Mouse (Mus musculus) midbrain, embryonic 12.5 days (tissue): ENCODE results near the gene Syn3. TPM values are rescaled to one million over a fixed set of nuclear protein-coding genes. Genes with fewer than 3 reads are reported as not detected.
A peak's percentile ranks its signal among the peaks of the same experiment; 100 is the strongest.
"Not testable (repeated sequence)": the region's sequence is repeated elsewhere in the genome, so short reads cannot be mapped to it uniquely, and the experiment has no call there.

ENCODE experiments used
- ATAC-seq: fragments of 200-750 bp; cut with Nextera tagmentation; 2 replicates; pipeline ENCODE4 v1.8.0; 2017; ENCODE audit warnings: low read depth, moderate TSS enrichment, moderate library complexity; ENCODE audit not compliant: low FRiP score
- H3K27ac ChIP-seq: fragments of 300-500 bp; sonication (generic); replicated peaks from 2 replicates; pipeline ENCODE4 v1.5.1; 2016; ENCODE audit warnings: mild to moderate bottlenecking
- H3K27me3 ChIP-seq: fragments of 300-500 bp; sonication (generic); 2 replicates; pipeline ENCODE4 v1.6.1; 2016; ENCODE audit warnings: mild to moderate bottlenecking
- H3K36me3 ChIP-seq: fragments of 300-500 bp; sonication (generic); 2 replicates; pipeline ENCODE4 v1.6.1; 2016
- H3K4me1 ChIP-seq: fragments of 300-500 bp; sonication (generic); 2 replicates; pipeline ENCODE4 v1.6.1; 2016
- H3K4me2 ChIP-seq: fragments of 300-500 bp; sonication (generic); replicated peaks from 2 replicates; pipeline ENCODE4 v1.6.1; 2016; ENCODE audit warnings: mild to moderate bottlenecking, moderate library complexity
- H3K4me3 ChIP-seq: fragments of 300-500 bp; sonication (generic); 2 replicates; pipeline ENCODE4 v1.5.1; 2016; ENCODE audit warnings: mild to moderate bottlenecking
- H3K9ac ChIP-seq: fragments of 300-500 bp; sonication (generic); replicated peaks from 2 replicates; pipeline ENCODE4 v1.6.1; 2016; ENCODE audit warnings: mild to moderate bottlenecking, moderate library complexity
- H3K9me3 ChIP-seq: fragments of 300-500 bp; sonication (generic); 2 replicates; pipeline ENCODE4 v1.6.1; 2016; ENCODE audit warnings: mild to moderate bottlenecking
- WGBS: fragments of 180-500 bp; shearing (Covaris S2); methylation state at CpG from one replicate; pipeline ENCODE4 v1.1.7; 2016; 5-methylcytosine and 5-hydroxymethylcytosine counted together
- polyA plus RNA-seq: library from polyadenylated mRNA; unstranded; fragments of >200 nt; fragmentation: Nextera tagmentation; extraction: Ambion mirVana; gene quantifications from 2 replicates; pipeline ENCODE4 v1.2.1, GENCODE M21; 2016

Syn3 gene
- polyA plus RNA-seq, 1 experiment from 2014 or later = 7.3 TPM

DNA sequence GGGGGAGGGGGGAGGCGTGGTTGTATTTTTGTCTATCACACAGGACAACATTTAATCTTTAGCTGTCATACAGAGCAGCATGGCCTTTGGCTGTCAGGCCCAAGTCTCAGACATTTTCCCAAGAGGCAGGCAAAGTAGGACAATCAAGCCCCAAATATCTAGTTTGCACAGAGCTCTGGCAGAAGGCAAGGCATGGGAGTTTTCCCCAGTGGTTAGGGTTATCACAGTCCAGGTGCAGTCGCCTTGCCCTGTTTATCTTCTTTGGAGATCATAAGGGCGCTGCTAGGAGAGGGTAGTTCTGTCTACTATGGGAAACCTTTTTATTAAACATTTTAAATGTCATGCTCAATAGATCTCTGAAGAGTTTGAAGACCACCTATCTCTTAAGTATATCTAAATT is 106.3 kb downstream of the Syn3 start:
- WGBS = 92% methylated on average over 3 of the region's 3 CpGs
- no peak overlapping the region for H3K4me3 ChIP-seq
- H3K27me3 ChIP-seq = no peaks in the 10 kb centered on the region
- H3K4me2 ChIP-seq = no peak overlapping the region
- ATAC-seq = no peak
- H3K36me3 ChIP-seq = no peaks in the 10 kb centered on the region
- H3K27ac ChIP-seq = no peak overlapping the region
- H3K4me1 ChIP-seq = peaks cover 13% of the 10 kb centered on the region
- H3K9ac ChIP-seq = no peak overlapping the region
- H3K9me3 ChIP-seq = no peaks in the 10 kb centered on the region

DNA sequence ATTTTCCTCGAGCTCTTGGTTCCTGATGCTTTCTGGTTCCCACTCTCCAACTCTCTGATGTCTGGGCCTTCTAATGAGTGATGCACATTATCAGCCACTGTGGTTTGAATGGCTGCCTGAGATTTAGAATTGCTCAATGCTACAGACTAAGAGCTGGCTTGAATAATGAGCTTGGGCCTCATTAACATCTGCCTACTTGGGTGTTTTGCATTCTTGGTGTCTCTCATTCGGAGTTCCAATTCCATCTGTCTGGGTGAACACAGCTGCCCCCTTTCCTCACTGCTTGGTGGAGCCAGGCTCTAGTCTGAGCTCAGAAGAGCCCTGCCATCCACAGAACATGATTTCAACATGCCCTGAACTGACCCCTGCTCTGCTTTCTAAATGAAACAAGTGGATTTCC is 108.8 kb downstream of the Syn3 start:
- 31% methylated on average over 2 of the region's 2 CpGs for WGBS
- H3K27ac ChIP-seq = no peak overlapping the region

DNA sequence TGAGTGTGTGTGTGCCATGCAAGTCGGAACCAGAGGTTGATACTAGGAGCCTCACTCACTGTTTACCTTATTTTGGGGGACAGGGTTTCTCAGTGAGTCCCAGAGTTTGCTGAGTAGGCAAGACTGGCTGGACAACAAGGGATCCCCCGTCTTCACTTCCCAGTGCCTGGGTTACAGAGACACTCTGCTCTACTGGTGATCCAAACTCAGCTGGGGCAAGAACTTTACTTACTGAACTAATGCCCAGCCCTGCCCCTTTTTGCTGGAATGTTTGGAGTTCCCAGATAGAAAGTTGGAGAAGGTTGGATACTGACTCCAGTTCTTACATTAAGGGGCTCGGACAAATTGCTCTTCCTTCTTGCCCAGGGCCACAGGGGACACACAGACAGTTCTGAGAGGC is 109.3 kb downstream of the Syn3 start:
- Histone ChIP-seq H3K27ac (no peak overlapping the region), H3K27me3 (no peaks in the 10 kb centered on the region), H3K4me3 (no peak overlapping the region), H3K9ac (no peak overlapping the region), H3K36me3 (no peaks in the 10 kb centered on the region), H3K4me1 (peaks cover 13% of the 10 kb centered on the region), H3K9me3 (no peaks in the 10 kb centered on the region), H3K4me2 (no peak overlapping the region)
- WGBS = 83% methylated on average over 3 of the region's 3 CpGs
- ATAC-seq = no peak

More for the DNA sequence above, 108.8 kb downstream of the Syn3 start:
- Histone ChIP-seq H3K36me3 (no peaks in the 10 kb centered on the region), H3K27me3 (no peaks in the 10 kb centered on the region), H3K4me2 (no peak overlapping the region), H3K9me3 (no peaks in the 10 kb centered on the region), H3K4me1 (peaks cover 13% of the 10 kb centered on the region), H3K9ac (no peak overlapping the region), H3K4me3 (no peak overlapping the region)
- ATAC-seq = peak; percentile 49; the same call in 1 of the 2 replicates

DNA sequence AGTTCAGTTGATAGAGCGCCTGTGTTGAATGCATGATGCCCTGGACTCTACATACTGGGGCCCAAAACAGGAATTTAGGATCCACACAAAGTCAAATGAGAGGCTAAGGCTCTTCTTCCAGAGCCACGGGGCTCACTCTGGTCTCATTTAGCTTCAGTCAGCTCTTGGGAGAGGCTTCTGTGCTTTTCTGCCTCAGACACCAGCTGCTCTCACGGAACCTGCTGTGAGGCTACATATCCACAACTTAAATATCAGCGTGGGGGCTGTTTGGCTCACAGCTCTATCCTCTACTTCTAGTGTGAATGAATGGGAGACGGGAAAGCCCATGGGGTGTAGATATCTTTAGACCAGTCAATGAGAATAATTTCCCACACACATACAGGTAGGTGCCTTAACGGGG is 109.9 kb downstream of the Syn3 start:
- WGBS = 71% methylated on average over 6 of the region's 6 CpGs
- Histone ChIP-seq H3K9me3 (no peaks in the 10 kb centered on the region), H3K4me2 (no peak overlapping the region), H3K9ac (no peak overlapping the region), H3K36me3 (no peaks in the 10 kb centered on the region), H3K27ac (no peak overlapping the region), H3K27me3 (no peaks in the 10 kb centered on the region), H3K4me1 (peaks cover 13% of the 10 kb centered on the region), H3K4me3 (no peak overlapping the region)
- no peak for ATAC-seq

DNA sequence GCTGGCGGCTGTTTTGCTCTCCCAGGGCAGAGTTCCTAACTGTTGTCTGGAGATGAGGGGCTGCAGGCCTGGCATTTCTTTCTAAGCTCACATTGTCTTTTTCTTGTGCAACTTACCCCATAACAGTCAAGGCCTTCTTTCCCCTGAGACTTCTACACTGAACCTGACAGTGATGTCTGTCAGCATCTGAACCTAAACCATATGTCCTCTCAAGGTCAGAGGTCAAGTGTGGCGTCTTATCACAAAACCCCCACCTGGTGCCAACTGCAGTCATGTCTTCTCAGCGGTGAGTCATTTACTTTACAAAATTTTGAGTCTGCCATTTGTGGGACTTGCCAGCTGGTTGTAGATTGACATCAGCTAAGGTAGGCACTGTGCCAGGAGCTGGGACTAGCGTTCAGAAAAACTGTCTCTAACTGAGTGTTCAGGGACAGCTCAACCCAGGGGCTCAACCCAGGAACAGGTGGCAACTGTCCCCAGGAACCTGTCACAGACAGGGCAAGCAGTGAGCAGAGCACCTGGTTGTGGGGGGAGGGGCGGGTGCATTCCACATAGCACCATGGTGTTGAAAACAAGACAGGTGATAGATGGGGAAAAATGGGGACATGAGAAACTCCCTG is 110.8 kb downstream of the Syn3 start:
- Histone ChIP-seq H3K4me3 (no peak overlapping the region), H3K4me2 (no peak overlapping the region), H3K9ac (no peak overlapping the region), H3K27ac (no peak overlapping the region), H3K4me1 (peaks cover 13% of the 10 kb centered on the region), H3K27me3 (no peaks in the 10 kb centered on the region), H3K9me3 (no peaks in the 10 kb centered on the region), H3K36me3 (no peaks in the 10 kb centered on the region)
- 85% methylated on average over 5 of the region's 5 CpGs for WGBS
- ATAC-seq = no peak

DNA sequence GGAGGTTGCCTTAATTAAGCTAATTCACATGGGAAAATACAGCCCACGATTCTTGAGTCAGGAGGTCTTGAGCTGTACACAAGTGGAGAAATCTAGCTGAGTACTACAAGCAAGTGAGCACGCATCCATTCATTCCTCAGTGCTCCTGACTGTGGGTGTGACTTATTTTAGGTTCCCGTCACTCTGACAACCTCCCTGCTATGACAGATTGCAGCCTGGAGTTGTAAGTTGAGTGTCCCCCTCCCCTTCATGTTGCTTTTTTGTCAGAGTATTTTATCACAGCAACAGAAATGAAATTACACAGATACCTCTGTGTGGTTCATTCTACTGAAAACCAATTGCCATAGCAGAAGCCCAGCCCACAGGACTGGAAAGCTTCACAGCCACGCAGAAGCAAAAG is 112.5 kb downstream of the Syn3 start:
- WGBS = 84% methylated on average over 4 of the region's 4 CpGs
- no peak overlapping the region for H3K4me2 ChIP-seq
- peaks cover 13% of the 10 kb centered on the region for H3K4me1 ChIP-seq
- H3K9me3 ChIP-seq = no peaks in the 10 kb centered on the region
- ATAC-seq = no peak
- no peak overlapping the region for H3K27ac ChIP-seq
- no peaks in the 10 kb centered on the region for H3K27me3 ChIP-seq
- no peak overlapping the region for H3K4me3 ChIP-seq
- no peak overlapping the region for H3K9ac ChIP-seq
- H3K36me3 ChIP-seq = no peaks in the 10 kb centered on the region

DNA sequence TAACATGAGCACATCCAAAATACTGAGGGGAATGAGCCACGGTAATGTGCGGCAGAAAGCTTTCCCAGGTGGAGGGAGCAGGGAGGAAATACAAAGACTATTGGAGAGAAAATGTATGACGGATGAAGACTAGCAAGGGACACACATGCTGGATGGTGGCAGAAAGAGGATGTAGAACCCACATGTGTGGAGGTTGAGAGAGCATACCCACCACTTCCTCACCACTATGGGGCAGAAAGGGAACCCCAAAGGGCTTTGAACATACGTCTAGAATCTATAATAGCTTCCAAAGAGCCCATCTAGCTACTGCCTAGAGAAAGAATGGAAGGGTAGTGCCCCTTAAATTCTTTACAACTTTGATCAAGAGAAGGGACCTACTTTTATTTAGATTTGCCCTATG is 113.0 kb downstream of the Syn3 start:
- Histone ChIP-seq H3K4me3 (no peak overlapping the region), H3K4me2 (no peak overlapping the region), H3K4me1 (peaks cover 13% of the 10 kb centered on the region), H3K9ac (no peak overlapping the region), H3K27ac (no peak overlapping the region), H3K27me3 (no peaks in the 10 kb centered on the region), H3K36me3 (no peaks in the 10 kb centered on the region), H3K9me3 (no peaks in the 10 kb centered on the region)
- ATAC-seq = no peak
- 81% methylated on average over 4 of the region's 4 CpGs for WGBS

DNA sequence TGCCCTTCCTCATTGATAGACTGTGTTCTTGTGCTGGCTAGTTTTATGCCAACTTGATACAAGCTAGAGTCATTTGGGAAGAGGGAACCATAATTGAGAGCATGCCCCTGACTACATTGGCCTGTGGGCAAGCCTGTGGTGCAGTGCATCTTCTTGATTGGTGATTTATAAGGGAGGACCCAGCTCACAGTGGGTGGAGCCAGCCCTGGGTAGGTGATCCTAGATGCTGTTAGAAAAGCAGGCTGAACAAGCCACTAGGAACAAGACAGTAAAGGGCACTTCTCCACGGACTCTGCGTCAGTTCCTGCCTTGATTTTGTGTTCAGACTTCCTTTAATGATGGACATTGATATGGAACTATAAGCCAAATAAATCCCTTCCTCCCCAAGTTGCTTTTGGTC is 114.0 kb downstream of the Syn3 start:
- no peak for ATAC-seq
- Histone ChIP-seq H3K4me3 (no peak overlapping the region), H3K27me3 (no peaks in the 10 kb centered on the region), H3K36me3 (no peaks in the 10 kb centered on the region), H3K4me1 (peaks cover 4% of the 10 kb centered on the region), H3K4me2 (no peak overlapping the region), H3K27ac (no peak overlapping the region), H3K9me3 (no peaks in the 10 kb centered on the region), H3K9ac (no peak overlapping the region)
- 96% methylated on average over 2 of the region's 2 CpGs for WGBS

DNA sequence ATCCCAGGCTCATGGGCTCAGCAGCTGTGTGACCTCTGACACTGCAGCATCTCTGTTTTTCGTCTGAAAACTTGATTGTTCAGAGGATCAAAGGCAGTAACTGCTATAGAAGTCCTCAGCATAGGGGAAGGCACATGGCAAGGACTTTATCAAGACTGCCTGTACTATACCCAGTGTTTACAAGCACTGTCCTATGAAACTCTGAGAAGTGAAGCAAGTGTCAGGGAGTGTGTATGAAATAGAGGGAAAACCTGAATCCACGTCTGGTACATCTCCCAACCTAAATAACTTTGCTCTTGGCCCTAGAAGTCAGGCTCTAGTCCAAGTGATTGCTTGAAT is 116.8 kb downstream of the Syn3 start:
- Histone ChIP-seq H3K4me2 (no peak overlapping the region), H3K9me3 (no peaks in the 10 kb centered on the region), H3K4me3 (no peak overlapping the region), H3K27ac (no peak overlapping the region), H3K4me1 (no peaks in the 10 kb centered on the region), H3K36me3 (no peaks in the 10 kb centered on the region), H3K9ac (no peak overlapping the region), H3K27me3 (no peaks in the 10 kb centered on the region)
- ATAC-seq = no peak
- WGBS = 45% methylated on average over 2 of the region's 2 CpGs

DNA sequence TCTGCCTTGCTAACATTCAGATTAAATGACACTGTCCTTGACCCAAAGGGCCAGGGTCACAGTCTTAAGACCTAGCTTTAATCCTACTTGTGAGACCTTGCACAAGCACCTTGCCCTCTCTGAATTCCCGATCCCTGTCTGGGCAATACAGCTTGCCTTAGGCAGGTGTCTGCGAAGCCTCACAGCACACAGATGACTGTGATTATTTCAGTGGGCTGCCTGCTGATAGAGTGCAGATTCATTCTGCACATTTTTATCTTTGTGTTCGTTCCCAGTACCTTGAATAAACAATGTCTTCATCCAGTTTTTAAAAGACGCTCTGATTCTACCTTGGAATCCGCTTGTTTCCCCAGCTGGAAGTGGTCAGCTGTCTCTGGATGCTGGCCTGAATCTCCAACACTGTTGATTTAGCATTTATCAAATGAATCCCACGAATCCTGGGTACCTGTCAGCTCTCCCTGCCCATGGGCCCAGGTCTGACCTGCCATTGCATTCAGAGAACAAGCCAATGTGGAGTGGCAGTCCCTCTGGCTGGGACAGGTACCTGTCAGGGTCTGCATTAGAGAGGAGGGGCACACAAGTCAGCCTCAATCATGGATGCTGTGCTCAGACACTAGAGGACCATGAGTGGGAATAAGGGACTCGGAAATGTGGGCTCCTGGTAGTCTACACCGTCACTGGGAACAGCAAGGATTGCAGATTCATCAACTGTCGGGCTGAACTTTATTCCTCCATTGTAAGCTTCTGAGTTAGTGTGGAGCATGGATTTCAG is 117.4 kb downstream of the Syn3 start:
- ATAC-seq = no peak

DNA sequence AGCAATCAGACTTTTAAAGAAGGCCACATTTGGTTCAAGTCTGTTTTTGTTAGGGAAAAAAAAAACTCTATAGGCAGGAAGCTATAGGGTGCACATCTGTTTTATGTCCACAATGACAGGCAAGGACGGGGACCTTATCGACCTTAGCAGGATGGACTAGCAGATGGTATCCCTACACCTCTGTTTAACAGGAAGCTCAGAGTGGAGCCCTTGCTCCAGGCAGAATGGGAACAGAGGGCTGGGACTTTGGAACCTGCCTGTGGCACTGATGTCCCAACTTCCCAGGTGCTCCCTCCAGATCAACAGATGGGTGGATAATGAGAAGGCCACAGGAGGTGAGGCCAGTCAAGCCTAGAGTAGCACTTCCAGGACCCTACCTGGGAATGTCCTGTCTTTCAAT is 118.1 kb downstream of the Syn3 start:
- no peak overlapping the region for H3K4me3 ChIP-seq
- H3K27me3 ChIP-seq = no peaks in the 10 kb centered on the region
- no peaks in the 10 kb centered on the region for H3K36me3 ChIP-seq
- no peak overlapping the region for H3K9ac ChIP-seq
- H3K4me2 ChIP-seq = no peak overlapping the region
- H3K4me1 ChIP-seq = no peaks in the 10 kb centered on the region
- H3K9me3 ChIP-seq = no peaks in the 10 kb centered on the region
- ATAC-seq = no peak
- 79% methylated on average over 2 of the region's 2 CpGs for WGBS
- no peak overlapping the region for H3K27ac ChIP-seq

More for the DNA sequence above, 117.4 kb downstream of the Syn3 start:
- no peak overlapping the region for H3K4me3 ChIP-seq
- no peaks in the 10 kb centered on the region for H3K9me3 ChIP-seq
- H3K27ac ChIP-seq = no peak overlapping the region
- no peak overlapping the region for H3K4me2 ChIP-seq
- H3K27me3 ChIP-seq = no peaks in the 10 kb centered on the region
- WGBS = 74% methylated on average over 9 of the region's 9 CpGs
- H3K9ac ChIP-seq = no peak overlapping the region
- H3K4me1 ChIP-seq = no peaks in the 10 kb centered on the region
- no peaks in the 10 kb centered on the region for H3K36me3 ChIP-seq

DNA sequence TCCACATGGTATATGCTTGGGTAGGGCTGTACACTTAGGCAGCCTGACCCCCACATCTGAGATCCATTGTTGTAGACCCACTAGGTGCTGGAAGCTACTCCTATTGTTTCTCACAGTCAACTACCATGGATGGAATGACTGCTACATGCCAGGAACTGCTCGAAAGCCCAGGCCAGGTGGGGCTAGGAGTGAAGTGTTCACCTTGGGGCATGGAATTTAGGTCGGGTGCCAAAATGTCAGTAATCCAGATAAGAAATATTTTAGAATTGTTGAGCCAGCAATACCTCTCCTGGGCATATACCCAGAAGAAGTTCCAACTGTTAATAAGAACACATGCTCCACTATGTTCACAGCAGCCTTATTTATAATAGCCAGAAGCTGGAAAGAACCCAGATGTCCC is 119.9 kb downstream of the Syn3 start:
- 82% methylated on average over 2 of the region's 2 CpGs for WGBS
- H3K4me2 ChIP-seq, H3K4me1 ChIP-seq, H3K36me3 ChIP-seq, H3K9me3 ChIP-seq, H3K4me3 ChIP-seq, H3K9ac ChIP-seq, ATAC-seq, H3K27ac ChIP-seq, H3K27me3 ChIP-seq: not testable (repeated sequence)
